Mouse (Mus musculus): ENCODE measurements around the gene Aaed1.

- TF ChIP-seq CTCF (IDR thresholded peaks at IDR 0.05; ENCODE audit: control insufficient read depth, insufficient read depth, insufficient replicate concordance, low read depth, low read length) = no peak
- no peak for TF ChIP-seq POLR2A (IDR thresholded peaks at IDR 0.05; ENCODE audit: control insufficient read depth, low read depth, low read length)
These were observed 85.8 kb downstream of the Aaed1 start for GRCm38 (mm10) chr13:64226725-64227124.

Measured in testis, adult 2 months (tissue).